Mouse (Mus musculus) inflammation-experienced regulatory T-cells, adult 6 months (primary cell): Measurements from ENCODE around the gene Cgref1. TPM values are rescaled to one million over a fixed set of nuclear protein-coding genes. Genes with fewer than 3 reads are reported as not detected.

Experiments
- ATAC-seq: one replicate; pipeline ENCODE4 v1.8.0; 2017
- polyA plus RNA-seq, 3 experiments: library from polyadenylated mRNA; unstranded; fragments of 100-300 nt; shearing (Covaris generic); gene quantifications; one replicate each; pipeline ENCODE4 v1.2.1; 2017

Gene Cgref1
- polyA plus RNA-seq, 3 experiments from 2014 or later: not detected

- ATAC-seq: no peak
Measured at GRCm38 (mm10) chr5:30916841-30917240, 28.6 kb downstream of the Cgref1 start.

- peak; percentile 91 for ATAC-seq
Measured at GRCm38 (mm10) chr5:30915974-30916433, 29.4 kb downstream of the Cgref1 start.

- ATAC-seq: no peak
Measured at GRCm38 (mm10) chr5:30915456-30915855, 29.9 kb downstream of the Cgref1 start.

GRCm38 (mm10) chr5:30914849-30915248, 30.5 kb downstream of the Cgref1 start:
- ATAC-seq: no peak

- ATAC-seq: no peak
Measured at GRCm38 (mm10) chr5:30914101-30914635, 31.2 kb downstream of the Cgref1 start.

- ATAC-seq: no peak
Measured at GRCm38 (mm10) chr5:30913060-30913841, 32.1 kb downstream of the Cgref1 start, which contains the start of gene Emilin1. Gene Emilin1 (plus strand): TSS chr5:30913402.

- no peak for ATAC-seq
Measured at GRCm38 (mm10) chr5:30912156-30912555, 33.2 kb downstream of the Cgref1 start.

GRCm38 (mm10) chr5:30910481-30910880, 34.9 kb downstream of the Cgref1 start:
- no peak for ATAC-seq

GRCm38 (mm10) chr5:30909863-30910262, 35.5 kb downstream of the Cgref1 start:
- no peak for ATAC-seq

- no peak for ATAC-seq
Measured at GRCm38 (mm10) chr5:30909300-30909659, 36.1 kb downstream of the Cgref1 start.

GRCm38 (mm10) chr5:30908426-30909299, 36.7 kb downstream of the Cgref1 start:
- ATAC-seq: no peak

GRCm38 (mm10) chr5:30907413-30908059, 37.9 kb downstream of the Cgref1 start, which contains the start of gene Ost4:
Gene Ost4 (minus strand): TSS chr5:30907788.
- ATAC-seq: peak; percentile 99

- no peak for ATAC-seq
Measured at GRCm38 (mm10) chr5:30901860-30902259, 43.5 kb downstream of the Cgref1 start.

- no peak for ATAC-seq
Measured at GRCm38 (mm10) chr5:30890375-30890774, 55.0 kb downstream of the Cgref1 start.

GRCm38 (mm10) chr5:30889088-30889754, 56.2 kb downstream of the Cgref1 start:
- no peak for ATAC-seq

GRCm38 (mm10) chr5:30888337-30889087, 56.9 kb downstream of the Cgref1 start, which contains the start of gene Agbl5:
Gene Agbl5 (plus strand): TSS chr5:30888694.
- ATAC-seq: peak; percentile 66

- ATAC-seq: peak; percentile 42
Measured at GRCm38 (mm10) chr5:30887858-30888336, 57.5 kb downstream of the Cgref1 start.

- peak; percentile 79 for ATAC-seq
Measured at GRCm38 (mm10) chr5:30887331-30887761, 58.0 kb downstream of the Cgref1 start.

GRCm38 (mm10) chr5:30886731-30887130, 58.7 kb downstream of the Cgref1 start:
- no peak for ATAC-seq

GRCm38 (mm10) chr5:30886209-30886608, 59.2 kb downstream of the Cgref1 start:
- no peak for ATAC-seq
